Mouse (Mus musculus): Measurements from ENCODE around the gene Gm11084. TPM values are rescaled to one million over a fixed set of nuclear protein-coding genes. Genes with fewer than 3 reads are reported as not detected.

Gm11084 gene
- polyA plus RNA-seq, 1 experiment from 2014 or later = not detected

GRCm38 (mm10) chr2:72977272-72977671 is 9.2 kb downstream of the Gm11084 start:
- peak overlapping the region; percentile 31 for H3K4me3 ChIP-seq (ENCODE audit: low read depth, low read length)
- 53% methylated on average over 1 of the region's 1 CpGs for WGBS
- H3K4me2 ChIP-seq = peak overlapping the region; percentile 66
- 0 out of 2 replicates have a peak, but pooled peaks cover 6% of the 10 kb centered on the region for H3K4me1 ChIP-seq (ENCODE audit: insufficient read depth)
- ATAC-seq (ENCODE audit: insufficient read depth) (no peak), DNase-seq (no peak)
- no peaks in the 10 kb centered on the region for H3K9me3 ChIP-seq (ENCODE audit: low read depth, low read length)
- no peaks in the 10 kb centered on the region for H3K27me3 ChIP-seq (ENCODE audit: insufficient read depth, low read length)
- H3K9ac ChIP-seq = no peak overlapping the region
- H3K27ac ChIP-seq (ENCODE audit: low read depth) = no peak overlapping the region
- H3K36me3 ChIP-seq (ENCODE audit: insufficient read depth) = 0 out of 2 replicates have a peak, but pooled peaks cover 10% of the 10 kb centered on the region
- no peak for TF ChIP-seq CTCF (IDR thresholded peaks at IDR 0.05; ENCODE audit: low read depth)

GRCm38 (mm10) chr2:72976036-72976435 is 10.5 kb downstream of the Gm11084 start:
- Histone ChIP-seq H3K36me3 (ENCODE audit: insufficient read depth) (peaks cover 16% of the 10 kb centered on the region), H3K4me2 (peak overlapping the region; percentile 5; the same call in 1 of the 2 replicates), H3K27me3 (ENCODE audit: insufficient read depth, low read length) (no peaks in the 10 kb centered on the region), H3K9ac (no peak overlapping the region), H3K9me3 (ENCODE audit: low read depth, low read length) (no peaks in the 10 kb centered on the region), H3K27ac (ENCODE audit: low read depth) (no peak overlapping the region), H3K4me1 (ENCODE audit: insufficient read depth) (0 out of 2 replicates have a peak, but pooled peaks cover 6% of the 10 kb centered on the region), H3K4me3 (ENCODE audit: low read depth, low read length) (no peak overlapping the region)
- DNase-seq = no peak
- no peak for TF ChIP-seq CTCF (IDR thresholded peaks at IDR 0.05; ENCODE audit: low read depth)
- ATAC-seq (ENCODE audit: insufficient read depth) = no peak

GRCm38 (mm10) chr2:72970831-72971230 is 15.7 kb downstream of the Gm11084 start:
- H3K4me2 ChIP-seq = no peak overlapping the region
- no peak overlapping the region for H3K4me3 ChIP-seq (ENCODE audit: low read depth, low read length)
- no peaks in the 10 kb centered on the region for H3K9me3 ChIP-seq (ENCODE audit: low read depth, low read length)
- peaks cover 43% of the 10 kb centered on the region for H3K36me3 ChIP-seq (ENCODE audit: insufficient read depth)
- no peak overlapping the region for H3K9ac ChIP-seq
- no peak for DNase-seq
- no peaks in the 10 kb centered on the region for H3K27me3 ChIP-seq (ENCODE audit: insufficient read depth, low read length)
- ATAC-seq (ENCODE audit: insufficient read depth) = no peak
- WGBS = 88% methylated on average over 6 of the region's 6 CpGs
- 0 out of 2 replicates have a peak, but pooled peaks cover 3% of the 10 kb centered on the region for H3K4me1 ChIP-seq (ENCODE audit: insufficient read depth)
- no peak overlapping the region for H3K27ac ChIP-seq (ENCODE audit: low read depth)
- no peak for TF ChIP-seq CTCF (IDR thresholded peaks at IDR 0.05; ENCODE audit: low read depth)

- no peak; the same call in 1 of the 2 replicates for TF ChIP-seq CTCF (IDR thresholded peaks at IDR 0.05; ENCODE audit: low read depth)
- no peak for DNase-seq
These were observed 16.2 kb downstream of the Gm11084 start for GRCm38 (mm10) chr2:72970302-72970701.

GRCm38 (mm10) chr2:72968536-72968935 is 18.0 kb downstream of the Gm11084 start:
- no peak for ATAC-seq (ENCODE audit: insufficient read depth)
- H3K9me3 ChIP-seq (ENCODE audit: low read depth, low read length) = no peaks in the 10 kb centered on the region
- peaks cover 46% of the 10 kb centered on the region for H3K36me3 ChIP-seq (ENCODE audit: insufficient read depth)
- no peak overlapping the region for H3K4me3 ChIP-seq (ENCODE audit: low read depth, low read length)
- no peak overlapping the region for H3K9ac ChIP-seq
- no peak overlapping the region for H3K27ac ChIP-seq (ENCODE audit: low read depth)
- no peak overlapping the region for H3K4me2 ChIP-seq
- WGBS = 96% methylated on average over 1 of the region's 1 CpGs
- no peak for DNase-seq
- no peaks in the 10 kb centered on the region for H3K27me3 ChIP-seq (ENCODE audit: insufficient read depth, low read length)
- TF ChIP-seq CTCF (IDR thresholded peaks at IDR 0.05; ENCODE audit: low read depth) = no peak
- no peaks in the 10 kb centered on the region for H3K4me1 ChIP-seq (ENCODE audit: insufficient read depth)

More at GRCm38 (mm10) chr2:72970302-72970701, 16.2 kb downstream of the Gm11084 start:
- ATAC-seq (ENCODE audit: insufficient read depth) = no peak
- Histone ChIP-seq H3K4me2 (no peak overlapping the region), H3K36me3 (ENCODE audit: insufficient read depth) (peaks cover 43% of the 10 kb centered on the region), H3K4me3 (ENCODE audit: low read depth, low read length) (no peak overlapping the region), H3K27me3 (ENCODE audit: insufficient read depth, low read length) (no peaks in the 10 kb centered on the region), H3K4me1 (ENCODE audit: insufficient read depth) (no peaks in the 10 kb centered on the region), H3K9ac (no peak overlapping the region), H3K9me3 (ENCODE audit: low read depth, low read length) (no peaks in the 10 kb centered on the region), H3K27ac (ENCODE audit: low read depth) (no peak overlapping the region)
- WGBS = 94% methylated on average over 4 of the region's 4 CpGs

- Histone ChIP-seq H3K36me3 (ENCODE audit: insufficient read depth) (peaks cover 45% of the 10 kb centered on the region), H3K27ac (ENCODE audit: low read depth) (no peak overlapping the region), H3K9me3 (ENCODE audit: low read depth, low read length) (no peaks in the 10 kb centered on the region), H3K4me1 (ENCODE audit: insufficient read depth) (no peaks in the 10 kb centered on the region), H3K27me3 (ENCODE audit: insufficient read depth, low read length) (no peaks in the 10 kb centered on the region), H3K9ac (no peak overlapping the region), H3K4me2 (no peak overlapping the region), H3K4me3 (ENCODE audit: low read depth, low read length) (no peak overlapping the region)
- ATAC-seq (ENCODE audit: insufficient read depth) = no peak
- DNase-seq = no peak
- no peak for TF ChIP-seq CTCF (IDR thresholded peaks at IDR 0.05; ENCODE audit: low read depth)
- WGBS = 91% methylated on average over 2 of the region's 2 CpGs
These were observed 21.1 kb downstream of the Gm11084 start for GRCm38 (mm10) chr2:72965450-72965849.

- Histone ChIP-seq H3K4me1 (ENCODE audit: insufficient read depth) (no peaks in the 10 kb centered on the region), H3K27ac (ENCODE audit: low read depth) (no peak overlapping the region), H3K9me3 (ENCODE audit: low read depth, low read length) (no peaks in the 10 kb centered on the region), H3K4me3 (ENCODE audit: low read depth, low read length) (no peak overlapping the region), H3K4me2 (no peak overlapping the region), H3K36me3 (ENCODE audit: insufficient read depth) (peaks cover 53% of the 10 kb centered on the region), H3K27me3 (ENCODE audit: insufficient read depth, low read length) (no peaks in the 10 kb centered on the region), H3K9ac (no peak overlapping the region)
- ATAC-seq (ENCODE audit: insufficient read depth) = no peak
- DNase-seq = no peak
- 90% methylated on average over 3 of the region's 3 CpGs for WGBS
- 0 out of 2 replicates have a peak, but pooled peaks have one; percentile 5 for TF ChIP-seq CTCF (IDR thresholded peaks at IDR 0.05; ENCODE audit: low read depth)
These were observed 30.1 kb downstream of the Gm11084 start for GRCm38 (mm10) chr2:72956415-72956814.
